Mouse (Mus musculus) kidney, adult 10 weeks (tissue): ENCODE data around the gene Anp32a. TPM values are rescaled to one million over a fixed set of nuclear protein-coding genes. Genes with fewer than 3 reads are reported as not detected.

Experiments
- polyA plus RNA-seq: library from polyadenylated mRNA; stranded (reverse); fragments of 350-450 nt; fragmentation: Illumina TruSeq; extraction: RNeasy Lipid Tissue Mini Kit (QIAGEN cat#74804); gene quantifications from one replicate; pipeline ENCODE4 v1.2.3, GENCODE M21; 2014; ENCODE audit warnings: low read depth, low replicate concordance

Gene Anp32a
- 1,155 TPM for polyA plus RNA-seq

DNA sequence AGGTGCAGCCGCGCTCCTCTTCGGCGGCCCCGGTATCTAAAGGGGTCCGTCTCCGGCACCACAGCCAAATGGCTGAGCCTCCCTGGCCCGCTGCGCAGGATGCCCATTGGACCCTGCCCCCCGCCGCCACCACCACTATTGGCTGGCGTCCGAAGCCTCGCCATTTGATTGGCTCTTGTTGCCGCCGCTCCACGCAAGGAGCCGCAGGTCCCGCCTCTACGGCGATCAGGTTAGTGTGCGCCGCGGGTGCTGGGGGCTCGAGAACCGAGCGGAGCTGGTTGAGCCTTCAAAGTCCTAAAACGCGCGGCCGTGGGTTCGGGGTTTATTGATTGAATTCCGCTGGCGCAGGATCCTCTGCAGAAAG is at the start of gene Anp32a:
Gene Anp32a, plus strand, starts transcription at position 171 of the 364 bp plus-strand sequence.

Other genes with a start within 250 kb of the Anp32a start
- 19.6 TPM for gene Glce, start 218.6 kb upstream of the Anp32a start, polyA plus RNA-seq
- not detected for gene Spesp1, start 59.1 kb upstream of the Anp32a start, polyA plus RNA-seq
- 1.3 TPM for gene Coro2b, start 195.8 kb downstream of the Anp32a start, polyA plus RNA-seq